Mouse (Mus musculus) heart, postnatal 10 days (tissue): ENCODE data around the gene Med27. TPM values are rescaled to one million over a fixed set of nuclear protein-coding genes. Genes with fewer than 3 reads are reported as not detected.

Experiments
- DNase-seq, 2 experiments: peaks; one replicate each; pipeline ENCODE4 v3.0.0; 2021
- intact Hi-C: fragments of 180-260 bp; cut with DNase I; formaldehyde crosslinking; loops from one replicate; pipeline ENCODE4 v1.15.1; 2025
- total RNA-seq, 2 experiments: library from RNA; stranded (reverse); gene quantifications; 2 replicates each; pipeline ENCODE4 v1.2.3; 2021

Med27 gene
- total RNA-seq, 2 experiments from 2014 or later = 18.9 to 23.3 TPM

DNA sequence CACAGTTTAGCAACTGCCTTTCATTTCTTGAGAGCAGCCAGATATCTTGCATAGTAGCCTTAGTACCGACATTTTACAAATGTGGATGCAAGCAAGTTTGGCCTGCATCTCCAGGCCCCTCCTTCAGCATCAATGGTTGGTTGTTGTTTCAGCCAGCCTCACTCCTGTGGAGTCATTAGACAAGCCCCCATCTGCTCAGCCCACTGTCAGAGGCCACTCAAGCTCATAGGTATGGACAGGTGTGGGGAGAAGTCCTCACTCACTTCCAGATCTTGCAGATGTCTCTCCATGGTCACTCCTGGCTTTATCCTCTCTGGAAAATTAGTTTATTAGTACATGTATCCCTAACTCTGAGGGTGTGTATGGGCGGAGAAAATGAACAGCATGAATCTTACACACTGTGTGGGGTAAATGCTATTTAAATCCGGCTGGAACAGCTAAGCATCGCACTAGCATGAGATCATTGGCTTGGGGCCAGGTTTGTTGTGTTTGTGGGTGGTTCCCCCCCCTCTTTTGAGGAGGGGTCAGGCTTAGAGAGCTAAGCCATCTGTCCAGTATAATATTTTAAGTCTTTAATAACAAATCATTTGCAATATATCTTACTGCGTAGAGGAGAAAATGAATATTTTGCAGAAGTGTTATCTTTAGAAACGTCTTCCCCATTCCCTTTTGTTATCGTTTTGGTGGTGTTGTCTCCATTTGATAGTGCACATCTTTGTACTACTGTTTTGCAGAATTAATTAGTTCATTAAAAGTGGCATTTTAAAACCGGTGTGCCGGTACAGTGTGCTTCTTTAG is 118.4 kb downstream of the Med27 start:
- intact Hi-C loops = no loop called here
- peak; percentile 39 to 52 for DNase-seq

DNA sequence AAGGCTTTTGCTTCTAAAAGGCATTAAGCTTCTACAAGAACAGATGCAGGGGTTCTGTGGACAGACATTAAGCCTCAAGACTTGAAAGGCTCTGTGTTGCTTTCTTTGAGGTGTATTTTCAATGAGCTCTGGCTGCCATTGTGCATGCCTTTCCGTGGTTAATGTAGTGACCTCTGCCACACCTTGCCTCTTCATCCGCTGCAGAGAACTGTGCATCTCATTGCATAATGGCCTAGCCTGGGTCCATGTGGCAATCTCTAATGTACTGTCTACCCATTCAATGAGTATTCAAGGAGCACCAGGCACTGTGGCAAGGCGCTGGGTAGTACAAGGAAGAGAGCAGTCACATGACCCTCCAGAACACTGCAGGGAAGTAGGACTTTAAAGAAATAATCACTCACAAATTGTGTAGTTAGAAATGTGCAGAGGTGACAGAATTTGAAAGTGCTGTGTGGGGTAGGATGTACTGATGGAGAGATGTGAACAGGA is 119.1 kb downstream of the Med27 start:
- no peak for DNase-seq
- intact Hi-C loops = no loop called here

DNA sequence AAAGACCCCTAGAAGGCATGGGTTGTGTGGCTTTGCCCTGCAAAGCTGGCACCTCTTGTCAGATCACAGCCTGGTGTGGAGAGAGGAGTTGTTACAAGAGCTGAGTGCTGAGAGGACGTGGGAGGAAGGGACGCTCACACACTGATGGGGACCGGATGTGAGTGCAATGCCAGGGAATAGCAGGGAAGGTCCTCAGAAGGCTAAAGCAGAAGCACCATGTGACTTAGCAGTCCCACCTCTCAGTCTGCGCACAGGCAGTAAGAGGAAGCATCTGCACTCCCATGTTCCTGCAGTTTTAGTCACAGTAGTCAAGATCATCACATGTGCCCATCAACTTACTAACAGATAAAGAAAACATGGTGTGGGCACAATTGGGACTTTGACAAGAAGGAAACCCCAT is 119.8 kb downstream of the Med27 start:
- DNase-seq = peak; percentile 27 to 40
- intact Hi-C loops = no loop called here

- intact Hi-C loops = no loop called here
These were observed 121.9 kb downstream of the Med27 start for GRCm38 (mm10) chr2:29468517-29468936.

GRCm38 (mm10) chr2:29472952-29473437 is 126.4 kb downstream of the Med27 start:
- DNase-seq = no peak
- intact Hi-C loops = no loop called here

More at GRCm38 (mm10) chr2:29468517-29468936, 121.9 kb downstream of the Med27 start:
- DNase-seq = no peak

GRCm38 (mm10) chr2:29473907-29474306 is 127.3 kb downstream of the Med27 start:
- intact Hi-C loops = no loop called here
- no peak for DNase-seq

GRCm38 (mm10) chr2:29476702-29477101 is 130.1 kb downstream of the Med27 start:
- no peak for DNase-seq
- intact Hi-C loops = no loop called here

GRCm38 (mm10) chr2:29481856-29482255 is 135.2 kb downstream of the Med27 start:
- intact Hi-C loops = no loop called here
- DNase-seq = no peak

DNA sequence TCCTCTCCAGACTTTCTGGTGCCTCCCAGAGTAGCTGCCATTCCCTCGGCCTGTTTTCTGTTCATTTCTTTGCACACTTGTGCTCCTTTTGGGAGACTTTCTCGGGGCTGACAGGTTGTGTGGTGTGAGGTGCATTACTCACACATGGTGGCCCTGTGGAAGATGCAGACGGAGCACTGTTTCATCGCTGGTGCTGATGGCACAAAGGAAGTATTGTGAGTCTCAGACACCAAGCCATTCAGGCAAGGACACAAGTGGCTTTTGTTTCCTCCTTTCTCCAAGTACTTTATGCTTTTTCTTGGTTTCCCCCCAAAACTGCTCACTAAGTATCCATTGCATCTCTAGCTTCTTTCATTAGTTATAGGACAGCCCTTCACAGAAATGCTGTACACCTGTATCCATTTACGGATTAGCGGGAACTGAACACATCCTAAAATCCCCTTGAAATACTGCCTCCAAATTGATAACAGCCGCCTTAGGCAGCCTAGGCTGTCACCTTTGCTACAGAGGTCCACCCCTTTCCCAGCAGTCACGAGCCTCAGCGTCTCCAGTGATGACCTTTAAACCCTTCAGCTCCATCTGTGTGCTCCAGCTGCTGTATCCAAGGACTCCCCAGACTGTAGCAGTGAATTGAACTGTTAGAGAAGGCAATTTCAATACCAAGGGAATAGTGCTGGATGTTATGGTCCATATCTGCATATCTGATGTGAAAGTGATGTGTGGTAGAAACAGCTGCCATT is 136.5 kb downstream of the Med27 start:
- no peak for DNase-seq
- intact Hi-C loops = no loop called here

- intact Hi-C loops = no loop called here
- peak; percentile 50 to 59 for DNase-seq
These were observed 138.9 kb downstream of the Med27 start for GRCm38 (mm10) chr2:29485519-29485918.

GRCm38 (mm10) chr2:29486491-29486890 is 139.9 kb downstream of the Med27 start:
- DNase-seq = no peak
- intact Hi-C loops = no loop called here

DNA sequence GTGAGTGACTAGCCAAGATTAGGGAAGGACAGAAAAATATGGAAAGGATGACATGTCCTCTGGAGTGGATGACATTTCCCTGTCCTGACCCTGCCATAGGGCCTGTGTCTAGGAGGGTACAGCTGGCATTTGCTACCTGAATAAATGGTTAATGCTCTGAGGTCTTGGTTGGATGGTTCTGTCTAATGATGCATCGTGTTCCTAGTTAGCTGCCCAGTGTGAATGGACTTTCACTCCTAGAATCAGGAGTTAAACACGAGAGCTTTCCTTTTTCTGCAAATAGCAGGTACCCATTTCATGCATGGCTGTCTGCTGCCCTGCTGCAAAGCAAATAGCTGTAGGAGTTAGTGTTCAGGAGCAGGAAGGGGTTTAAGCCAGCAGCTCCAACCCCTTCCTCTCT is 141.0 kb downstream of the Med27 start:
- DNase-seq = no peak
- intact Hi-C loops = no loop called here

DNA sequence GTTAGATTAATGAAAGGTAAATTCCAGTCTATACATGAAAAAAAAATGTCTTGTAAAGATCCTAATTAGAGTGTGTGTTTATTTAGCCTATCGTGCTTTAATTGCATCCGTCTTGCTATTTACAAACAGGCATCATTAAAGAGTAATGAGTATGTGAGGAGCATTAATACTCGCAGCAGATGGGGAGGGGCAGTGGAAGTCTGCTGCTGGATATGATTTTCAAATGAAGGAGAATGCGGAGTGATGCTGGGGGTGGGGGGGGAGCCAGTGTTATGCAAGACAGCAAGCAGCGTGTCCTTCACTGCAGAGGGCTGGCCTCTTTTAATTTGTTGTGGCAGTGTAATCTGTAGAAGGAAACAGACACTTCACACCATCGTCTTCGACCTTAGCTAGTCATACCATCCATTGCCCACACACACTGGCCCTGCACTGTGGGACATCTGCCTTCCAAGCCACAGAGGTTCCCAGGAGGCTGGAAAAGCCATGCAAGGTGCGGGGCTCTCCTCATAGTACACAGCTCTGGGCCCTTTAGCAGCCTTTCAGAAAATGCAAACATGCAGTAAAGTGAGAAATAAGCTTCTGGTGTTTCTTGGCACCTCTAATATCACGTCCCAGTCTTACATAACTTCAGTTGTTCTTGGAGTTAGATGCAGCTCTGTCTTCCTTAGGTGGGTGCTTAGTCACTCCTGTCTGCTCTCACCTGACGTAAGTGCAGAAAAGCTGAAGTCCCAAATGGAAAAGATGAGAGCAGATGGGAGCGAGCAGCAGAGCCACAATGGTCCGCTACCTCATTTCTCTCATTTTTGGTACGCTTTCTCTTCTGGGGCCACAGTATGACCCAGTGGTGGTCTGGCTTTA is 142.0 kb downstream of the Med27 start:
- no peak for DNase-seq
- intact Hi-C loops = no loop called here

DNA sequence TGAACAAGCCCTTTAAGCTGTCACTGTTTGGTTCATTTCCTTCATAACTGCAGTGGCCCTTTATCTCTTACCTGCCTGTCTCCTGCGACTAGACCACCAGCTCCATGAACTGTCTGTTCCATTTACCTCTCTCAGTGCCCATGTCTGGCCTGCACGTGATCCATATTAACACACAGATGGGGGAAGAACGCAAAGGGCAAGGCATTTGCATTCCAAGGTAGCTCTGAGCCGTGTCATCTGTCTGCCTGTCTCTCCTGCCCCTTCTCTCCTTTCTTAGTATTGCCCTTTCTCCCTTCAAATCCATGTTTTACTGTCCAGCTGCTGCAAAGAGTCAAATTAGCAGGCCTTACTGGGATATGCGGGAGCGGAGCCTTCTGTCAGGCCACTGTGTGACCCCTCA is 145.0 kb downstream of the Med27 start:
- intact Hi-C loops = no loop called here
- DNase-seq = no peak

DNA sequence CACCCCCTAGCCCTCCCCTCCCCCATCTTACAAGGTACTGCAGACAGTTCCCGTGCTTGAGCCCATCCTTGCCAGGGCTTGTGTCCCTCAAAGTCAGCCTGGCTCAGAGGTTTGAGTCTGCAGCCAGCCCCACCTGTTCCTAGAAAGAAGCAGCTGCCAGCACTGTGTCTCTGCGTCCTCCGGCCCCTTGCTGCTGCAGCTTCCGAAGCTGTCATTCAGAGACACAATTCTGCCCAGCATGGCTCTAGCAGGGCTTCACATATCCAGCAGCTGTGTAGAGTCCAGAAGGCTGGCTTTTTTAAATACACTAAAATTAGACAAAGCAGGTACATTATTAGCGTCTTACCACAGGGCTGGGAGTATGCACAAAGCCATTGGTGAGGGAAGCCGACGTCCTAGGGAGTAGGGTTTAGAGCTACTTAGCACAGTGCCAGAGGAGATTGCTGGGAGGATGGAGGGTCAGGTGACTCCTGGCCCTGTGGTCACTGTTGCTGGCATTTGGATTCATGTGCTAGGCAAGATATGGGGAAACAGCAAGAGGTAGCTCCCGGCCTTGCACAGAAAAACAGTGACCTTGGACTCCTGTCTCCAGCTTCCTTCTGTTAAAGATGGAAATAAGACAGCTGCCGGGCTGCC is 146.9 kb downstream of the Med27 start:
- peak; percentile 55 to 57 for DNase-seq
- intact Hi-C loops = no loop called here

GRCm38 (mm10) chr2:29495271-29495670 is 148.7 kb downstream of the Med27 start:
- intact Hi-C loops = no loop called here
- no peak for DNase-seq

- DNase-seq = no peak
- intact Hi-C loops = no loop called here
These were observed 154.2 kb downstream of the Med27 start for GRCm38 (mm10) chr2:29500601-29501350.

GRCm38 (mm10) chr2:29501381-29501780 is 154.8 kb downstream of the Med27 start:
- intact Hi-C loops = no loop called here
- no peak for DNase-seq

GRCm38 (mm10) chr2:29504848-29505247 is 158.2 kb downstream of the Med27 start:
- intact Hi-C loops = no loop called here

DNA sequence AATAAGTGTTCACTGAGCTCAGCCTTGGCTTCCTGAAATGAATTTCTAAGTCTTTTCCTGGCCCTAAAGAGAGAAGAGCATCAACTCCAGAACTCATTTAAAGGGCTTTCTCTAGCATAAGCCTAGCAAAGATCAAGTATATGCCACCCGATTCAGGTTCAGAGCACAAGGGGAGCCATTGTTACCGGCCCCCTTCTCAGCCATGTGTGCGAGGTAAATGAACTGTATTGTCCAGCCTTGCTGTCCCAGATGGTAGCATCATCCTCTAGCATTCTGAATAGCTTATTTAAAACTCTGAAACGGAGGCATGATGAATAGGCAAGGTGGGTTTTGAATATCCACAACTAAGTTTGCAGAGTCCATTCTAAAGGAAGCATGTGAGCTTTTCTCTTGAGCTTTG is 159.8 kb downstream of the Med27 start:
- no peak for DNase-seq
- intact Hi-C loops = no loop called here

More at GRCm38 (mm10) chr2:29504848-29505247, 158.2 kb downstream of the Med27 start:
- DNase-seq = no peak
